Mouse (Mus musculus): ENCODE results near the gene Ctss. TPM values are rescaled to one million over a fixed set of nuclear protein-coding genes. Genes with fewer than 3 reads are reported as not detected.

Gene Ctss
- polyA plus RNA-seq, 1 experiment from 2014 or later, result 24.0 TPM

- Histone ChIP-seq H3K4me3 (replicated peaks; ENCODE audit: low read depth, low read length) (no peak overlapping the region), H3K9ac (ENCODE audit: low read depth, low read length) (no peak overlapping the region), H3K4me2 (ENCODE audit: low read length) (no peak overlapping the region), H3K36me3 (ENCODE audit: insufficient read depth, low read length) (no peaks in the 10 kb centered on the region), H3K27me3 (ENCODE audit: insufficient read depth, low read length) (no peaks in the 10 kb centered on the region), H3K27ac (no peak overlapping the region), H3K4me1 (replicated peaks; ENCODE audit: insufficient read depth, low read length) (no peaks in the 10 kb centered on the region), H3K9me3 (replicated peaks; ENCODE audit: low read length) (no peaks in the 10 kb centered on the region)
- ATAC-seq (replicated peaks; ENCODE audit: low FRiP score, low read depth), result peak; percentile 43; the same call in 1 of the 2 replicates
- peak; percentile 85 for DNase-seq (ENCODE audit: low spot score)
- peak; percentile 92 for TF ChIP-seq CTCF (IDR thresholded peaks at IDR 0.05; ENCODE audit: low read depth)
- 21% methylated on average over 10 of the region's 10 CpGs for WGBS
Observed at GRCm38 (mm10) chr3:95517493-95517898, 9.1 kb upstream of the Ctss start.

- Histone ChIP-seq H3K27me3 (ENCODE audit: insufficient read depth, low read length) (no peaks in the 10 kb centered on the region), H3K4me1 (replicated peaks; ENCODE audit: insufficient read depth, low read length) (no peaks in the 10 kb centered on the region), H3K4me2 (ENCODE audit: low read length) (no peak overlapping the region), H3K9ac (ENCODE audit: low read depth, low read length) (no peak overlapping the region), H3K9me3 (replicated peaks; ENCODE audit: low read length) (no peaks in the 10 kb centered on the region), H3K4me3 (replicated peaks; ENCODE audit: low read depth, low read length) (no peak overlapping the region), H3K36me3 (ENCODE audit: insufficient read depth, low read length) (no peaks in the 10 kb centered on the region), H3K27ac (no peak overlapping the region)
- TF ChIP-seq CTCF (IDR thresholded peaks at IDR 0.05; ENCODE audit: low read depth), result no peak
- DNase-seq (ENCODE audit: low spot score) (no peak), ATAC-seq (replicated peaks; ENCODE audit: low FRiP score, low read depth) (no peak)
- 86% methylated on average over 7 of the region's 7 CpGs for WGBS
Observed at GRCm38 (mm10) chr3:95518891-95519290, 7.7 kb upstream of the Ctss start.

- Histone ChIP-seq H3K9me3 (replicated peaks; ENCODE audit: low read length) (no peaks in the 10 kb centered on the region), H3K36me3 (ENCODE audit: insufficient read depth, low read length) (no peaks in the 10 kb centered on the region), H3K4me2 (ENCODE audit: low read length) (no peak overlapping the region), H3K27me3 (ENCODE audit: insufficient read depth, low read length) (no peaks in the 10 kb centered on the region), H3K9ac (ENCODE audit: low read depth, low read length) (no peak overlapping the region), H3K27ac (no peak overlapping the region), H3K4me3 (replicated peaks; ENCODE audit: low read depth, low read length) (no peak overlapping the region), H3K4me1 (replicated peaks; ENCODE audit: insufficient read depth, low read length) (no peaks in the 10 kb centered on the region)
- TF ChIP-seq CTCF (IDR thresholded peaks at IDR 0.05; ENCODE audit: low read depth), result no peak
- 71% methylated on average over 2 of the region's 2 CpGs for WGBS
- DNase-seq (ENCODE audit: low spot score) (no peak), ATAC-seq (replicated peaks; ENCODE audit: low FRiP score, low read depth) (no peak)
Observed at GRCm38 (mm10) chr3:95519315-95519714, 7.3 kb upstream of the Ctss start.

- 89% methylated on average over 3 of the region's 3 CpGs for WGBS
- ATAC-seq (replicated peaks; ENCODE audit: low FRiP score, low read depth) (no peak), DNase-seq (ENCODE audit: low spot score) (no peak)
- Histone ChIP-seq H3K4me2 (ENCODE audit: low read length) (no peak overlapping the region), H3K9me3 (replicated peaks; ENCODE audit: low read length) (no peaks in the 10 kb centered on the region), H3K4me3 (replicated peaks; ENCODE audit: low read depth, low read length) (no peak overlapping the region), H3K36me3 (ENCODE audit: insufficient read depth, low read length) (no peaks in the 10 kb centered on the region), H3K4me1 (replicated peaks; ENCODE audit: insufficient read depth, low read length) (no peaks in the 10 kb centered on the region), H3K27me3 (ENCODE audit: insufficient read depth, low read length) (no peaks in the 10 kb centered on the region), H3K27ac (no peak overlapping the region), H3K9ac (ENCODE audit: low read depth, low read length) (no peak overlapping the region)
- TF ChIP-seq CTCF (IDR thresholded peaks at IDR 0.05; ENCODE audit: low read depth), result no peak
Observed at GRCm38 (mm10) chr3:95520100-95520499, 6.5 kb upstream of the Ctss start.

- H3K27ac ChIP-seq, result no peak overlapping the region
- 88% methylated on average over 10 of the region's 10 CpGs for WGBS
- H3K36me3 ChIP-seq (ENCODE audit: insufficient read depth, low read length), result no peaks in the 10 kb centered on the region
- no peak for TF ChIP-seq CTCF (IDR thresholded peaks at IDR 0.05; ENCODE audit: low read depth)
- H3K9me3 ChIP-seq (replicated peaks; ENCODE audit: low read length), result no peaks in the 10 kb centered on the region
- H3K9ac ChIP-seq (ENCODE audit: low read depth, low read length), result no peak overlapping the region
- H3K27me3 ChIP-seq (ENCODE audit: insufficient read depth, low read length), result no peaks in the 10 kb centered on the region
- no peak overlapping the region for H3K4me2 ChIP-seq (ENCODE audit: low read length)
- H3K4me3 ChIP-seq (replicated peaks; ENCODE audit: low read depth, low read length), result no peak overlapping the region
- no peaks in the 10 kb centered on the region for H3K4me1 ChIP-seq (replicated peaks; ENCODE audit: insufficient read depth, low read length)
- ATAC-seq (replicated peaks; ENCODE audit: low FRiP score, low read depth), result no peak
- DNase-seq (ENCODE audit: low spot score), result no peak
Observed at GRCm38 (mm10) chr3:95521168-95521567, 5.4 kb upstream of the Ctss start.

- Histone ChIP-seq H3K4me3 (replicated peaks; ENCODE audit: low read depth, low read length) (no peak overlapping the region), H3K9ac (ENCODE audit: low read depth, low read length) (no peak overlapping the region), H3K36me3 (ENCODE audit: insufficient read depth, low read length) (no peaks in the 10 kb centered on the region), H3K9me3 (replicated peaks; ENCODE audit: low read length) (no peaks in the 10 kb centered on the region), H3K4me1 (replicated peaks; ENCODE audit: insufficient read depth, low read length) (no peaks in the 10 kb centered on the region), H3K4me2 (ENCODE audit: low read length) (no peak overlapping the region), H3K27ac (no peak overlapping the region), H3K27me3 (ENCODE audit: insufficient read depth, low read length) (no peaks in the 10 kb centered on the region)
- 56% methylated on average over 3 of the region's 3 CpGs for WGBS
- TF ChIP-seq CTCF (IDR thresholded peaks at IDR 0.05; ENCODE audit: low read depth), result no peak
- peak; percentile 65 for DNase-seq (ENCODE audit: low spot score)
- ATAC-seq (replicated peaks; ENCODE audit: low FRiP score, low read depth), result no peak
Observed at GRCm38 (mm10) chr3:95523662-95524061, 2.9 kb upstream of the Ctss start.

GRCm38 (mm10) chr3:95524673-95525072 lies 1.9 kb upstream of the Ctss start:
- no peaks in the 10 kb centered on the region for H3K27me3 ChIP-seq (ENCODE audit: insufficient read depth, low read length)
- H3K4me3 ChIP-seq (replicated peaks; ENCODE audit: low read depth, low read length), result no peak overlapping the region
- no peaks in the 10 kb centered on the region for H3K4me1 ChIP-seq (replicated peaks; ENCODE audit: insufficient read depth, low read length)
- no peak overlapping the region for H3K27ac ChIP-seq
- TF ChIP-seq CTCF (IDR thresholded peaks at IDR 0.05; ENCODE audit: low read depth), result no peak
- no peak for DNase-seq (ENCODE audit: low spot score)
- no peak overlapping the region for H3K4me2 ChIP-seq (ENCODE audit: low read length)
- H3K9ac ChIP-seq (ENCODE audit: low read depth, low read length), result no peak overlapping the region
- no peaks in the 10 kb centered on the region for H3K9me3 ChIP-seq (replicated peaks; ENCODE audit: low read length)
- no peak for ATAC-seq (replicated peaks; ENCODE audit: low FRiP score, low read depth)
- no peaks in the 10 kb centered on the region for H3K36me3 ChIP-seq (ENCODE audit: insufficient read depth, low read length)
- 51% methylated on average over 2 of the region's 2 CpGs for WGBS

Measured in kidney, postnatal 0 days (tissue).